Mouse (Mus musculus): ENCODE results near the gene Pde4b. TPM values are rescaled to one million over a fixed set of nuclear protein-coding genes. Genes with fewer than 3 reads are reported as not detected.

The Pde4b gene
- polyA plus RNA-seq, 1 experiment from 2014 or later: 11.9 TPM

GRCm38 (mm10) chr4:102086336-102086735 is 1.0 kb upstream of the Pde4b start:
- Histone ChIP-seq H3K36me3 (ENCODE audit: insufficient read depth, low read length) (no peaks in the 10 kb centered on the region), H3K27ac (no peak overlapping the region), H3K9ac (ENCODE audit: low read depth, low read length) (no peak overlapping the region), H3K9me3 (replicated peaks; ENCODE audit: low read length) (no peaks in the 10 kb centered on the region), H3K4me1 (replicated peaks; ENCODE audit: insufficient read depth, low read length) (0 out of 2 replicates have a peak, but pooled peaks cover 10% of the 10 kb centered on the region), H3K4me2 (ENCODE audit: low read length) (no peak overlapping the region), H3K4me3 (replicated peaks; ENCODE audit: low read depth, low read length) (no peak overlapping the region), H3K27me3 (ENCODE audit: insufficient read depth, low read length) (peaks cover 22% of the 10 kb centered on the region)
- WGBS: 66% methylated on average over 4 of the region's 4 CpGs
- DNase-seq (ENCODE audit: low spot score) (no peak), ATAC-seq (replicated peaks; ENCODE audit: low FRiP score, low read depth) (no peak)
- TF ChIP-seq CTCF (IDR thresholded peaks at IDR 0.05; ENCODE audit: low read depth): no peak

- H3K27ac ChIP-seq: no peak overlapping the region
- H3K4me3 ChIP-seq (replicated peaks; ENCODE audit: low read depth, low read length): peak overlapping the region; percentile 42
- peaks cover 22% of the 10 kb centered on the region for H3K27me3 ChIP-seq (ENCODE audit: insufficient read depth, low read length)
- H3K4me1 ChIP-seq (replicated peaks; ENCODE audit: insufficient read depth, low read length): 0 out of 2 replicates have a peak, but pooled peaks cover 10% of the 10 kb centered on the region
- 0 out of 2 replicates have a peak overlapping the region, but pooled peaks have one; percentile 23 for H3K9ac ChIP-seq (ENCODE audit: low read depth, low read length)
- H3K9me3 ChIP-seq (replicated peaks; ENCODE audit: low read length): no peaks in the 10 kb centered on the region
- under 1% methylated on average over 64 of the region's 64 CpGs for WGBS
- H3K36me3 ChIP-seq (ENCODE audit: insufficient read depth, low read length): no peaks in the 10 kb centered on the region
- H3K4me2 ChIP-seq (ENCODE audit: low read length): peak overlapping the region; percentile 89
- TF ChIP-seq CTCF (IDR thresholded peaks at IDR 0.05; ENCODE audit: low read depth): no peak
- peak; percentile 61; the same call in 1 of the 2 replicates for ATAC-seq (replicated peaks; ENCODE audit: low FRiP score, low read depth)
- no peak for DNase-seq (ENCODE audit: low spot score)
Measured at GRCm38 (mm10) chr4:102087566-102088234, 357 bp downstream of the Pde4b start.

GRCm38 (mm10) chr4:102088235-102088867 is 1.0 kb downstream of the Pde4b start:
- DNase-seq (ENCODE audit: low spot score): peak; percentile 9
- Histone ChIP-seq H3K4me1 (replicated peaks; ENCODE audit: insufficient read depth, low read length) (0 out of 2 replicates have a peak, but pooled peaks cover 10% of the 10 kb centered on the region), H3K27ac (no peak overlapping the region), H3K9me3 (replicated peaks; ENCODE audit: low read length) (no peaks in the 10 kb centered on the region), H3K4me3 (replicated peaks; ENCODE audit: low read depth, low read length) (peak overlapping the region; percentile 42), H3K36me3 (ENCODE audit: insufficient read depth, low read length) (no peaks in the 10 kb centered on the region), H3K4me2 (ENCODE audit: low read length) (peak overlapping the region; percentile 89), H3K9ac (ENCODE audit: low read depth, low read length) (no peak overlapping the region), H3K27me3 (ENCODE audit: insufficient read depth, low read length) (peaks cover 22% of the 10 kb centered on the region)
- ATAC-seq (replicated peaks; ENCODE audit: low FRiP score, low read depth): no peak
- TF ChIP-seq CTCF (IDR thresholded peaks at IDR 0.05; ENCODE audit: low read depth): no peak
- WGBS: 23% methylated on average over 15 of the region's 15 CpGs

GRCm38 (mm10) chr4:102095851-102096250 is 8.5 kb downstream of the Pde4b start:
- H3K36me3 ChIP-seq (ENCODE audit: insufficient read depth, low read length): no peaks in the 10 kb centered on the region
- H3K27ac ChIP-seq: no peak overlapping the region
- no peak overlapping the region for H3K9ac ChIP-seq (ENCODE audit: low read depth, low read length)
- H3K4me2 ChIP-seq (ENCODE audit: low read length): no peak overlapping the region
- no peak for TF ChIP-seq CTCF (IDR thresholded peaks at IDR 0.05; ENCODE audit: low read depth)
- 93% methylated on average over 2 of the region's 2 CpGs for WGBS
- H3K9me3 ChIP-seq (replicated peaks; ENCODE audit: low read length): no peaks in the 10 kb centered on the region
- ATAC-seq (replicated peaks; ENCODE audit: low FRiP score, low read depth) (no peak), DNase-seq (ENCODE audit: low spot score) (no peak)
- H3K27me3 ChIP-seq (ENCODE audit: insufficient read depth, low read length): no peaks in the 10 kb centered on the region; the same call in 1 of the 2 replicates
- H3K4me1 ChIP-seq (replicated peaks; ENCODE audit: insufficient read depth, low read length): no peaks in the 10 kb centered on the region
- H3K4me3 ChIP-seq (replicated peaks; ENCODE audit: low read depth, low read length): no peak overlapping the region

GRCm38 (mm10) chr4:102102241-102102640 is 14.9 kb downstream of the Pde4b start:
- Histone ChIP-seq H3K4me2 (ENCODE audit: low read length) (no peak overlapping the region), H3K36me3 (ENCODE audit: insufficient read depth, low read length) (no peaks in the 10 kb centered on the region), H3K9ac (ENCODE audit: low read depth, low read length) (no peak overlapping the region), H3K4me3 (replicated peaks; ENCODE audit: low read depth, low read length) (no peak overlapping the region), H3K27ac (no peak overlapping the region), H3K27me3 (ENCODE audit: insufficient read depth, low read length) (no peaks in the 10 kb centered on the region), H3K9me3 (replicated peaks; ENCODE audit: low read length) (no peaks in the 10 kb centered on the region), H3K4me1 (replicated peaks; ENCODE audit: insufficient read depth, low read length) (no peaks in the 10 kb centered on the region)
- no peak for TF ChIP-seq CTCF (IDR thresholded peaks at IDR 0.05; ENCODE audit: low read depth)
- 72% methylated on average over 4 of the region's 4 CpGs for WGBS
- no peak for DNase-seq (ENCODE audit: low spot score)
- ATAC-seq (replicated peaks; ENCODE audit: low FRiP score, low read depth): no peak

- Histone ChIP-seq H3K4me1 (replicated peaks; ENCODE audit: insufficient read depth, low read length) (no peaks in the 10 kb centered on the region), H3K4me2 (ENCODE audit: low read length) (no peak overlapping the region), H3K9me3 (replicated peaks; ENCODE audit: low read length) (no peaks in the 10 kb centered on the region), H3K36me3 (ENCODE audit: insufficient read depth, low read length) (no peaks in the 10 kb centered on the region), H3K4me3 (replicated peaks; ENCODE audit: low read depth, low read length) (no peak overlapping the region), H3K27ac (no peak overlapping the region), H3K27me3 (ENCODE audit: insufficient read depth, low read length) (no peaks in the 10 kb centered on the region), H3K9ac (ENCODE audit: low read depth, low read length) (no peak overlapping the region)
- no peak for TF ChIP-seq CTCF (IDR thresholded peaks at IDR 0.05; ENCODE audit: low read depth)
- 82% methylated on average over 2 of the region's 2 CpGs for WGBS
- no peak for DNase-seq (ENCODE audit: low spot score)
- ATAC-seq (replicated peaks; ENCODE audit: low FRiP score, low read depth): no peak
Measured at GRCm38 (mm10) chr4:102104534-102105014, 17.2 kb downstream of the Pde4b start.

Data from kidney, postnatal 0 days (tissue).